Mouse (Mus musculus) WW6 (cell line): Measurements from ENCODE around the gene Gm16513.
"Not testable (repeated sequence)": the region's sequence is repeated elsewhere in the genome, so short reads cannot be mapped to it uniquely, and the experiment has no call there.

Experiments used
- DNase-seq: peaks from one replicate; pipeline ENCODE4 v3.0.0-alpha.2; 2013; ENCODE audit warnings: low read depth, low spot score

The Gm16513 gene

GRCm38 (mm10) chr5:95182324-95182723 is at the start of gene Gm16513:
Gene Gm16513, plus strand, starts transcription at chr5:95182624.
- not testable (repeated sequence) for DNase-seq
